Mouse (Mus musculus) adrenal gland (tissue): ENCODE results near the gene Dtx3.
"Not testable (repeated sequence)": the region's sequence is repeated elsewhere in the genome, so short reads cannot be mapped to it uniquely, and the experiment has no call there.

Experiments used
- intact Hi-C: fragments of 180-260 bp; cut with DNase I; formaldehyde crosslinking; loops from one replicate; pipeline ENCODE4 v1.15.1; 2025

The Dtx3 gene

DNA sequence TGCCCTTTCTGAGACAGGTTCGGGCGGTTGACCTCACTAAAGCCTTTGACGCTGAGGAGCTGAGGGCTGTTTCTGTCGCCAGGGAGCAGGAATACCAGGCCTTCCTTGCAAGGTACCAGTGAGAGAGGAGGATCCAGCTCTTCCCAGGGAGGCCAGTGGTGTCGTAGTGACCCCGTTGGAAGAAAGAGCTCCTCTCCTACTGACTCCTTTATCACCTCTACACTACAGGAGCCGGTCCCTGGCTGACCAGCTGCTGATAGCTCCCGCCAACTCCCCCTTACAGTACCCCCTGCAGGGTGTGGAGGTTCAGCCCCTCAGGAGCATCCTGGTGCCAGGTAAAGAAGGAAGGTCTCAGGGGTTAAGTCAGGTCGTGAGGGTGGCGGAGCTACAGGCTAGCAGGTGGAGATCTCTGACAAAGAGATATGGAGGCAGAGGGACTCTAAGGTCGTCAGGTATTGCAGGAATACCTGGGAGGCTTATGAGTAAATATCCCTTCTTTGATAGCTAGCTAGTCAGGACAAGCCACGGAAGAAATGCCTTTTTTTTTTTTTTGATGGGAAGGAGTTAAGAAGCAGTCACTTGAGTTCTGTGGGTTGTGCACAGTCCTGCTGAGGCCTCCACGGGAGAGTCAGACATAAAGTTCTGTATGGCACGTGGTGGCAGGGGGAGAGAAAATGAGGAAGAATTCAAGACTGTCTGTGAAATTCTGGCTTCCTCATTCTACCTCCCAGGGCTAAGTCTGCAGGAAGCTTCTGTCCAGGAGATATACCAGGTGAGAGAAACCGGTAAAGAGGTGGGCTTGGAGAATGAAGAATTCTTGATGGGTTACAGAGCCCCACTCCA, 28.5 kb downstream of the Dtx3 start:
- intact Hi-C loops = no loop called here

- intact Hi-C loops = no loop called here
Observed at GRCm38 (mm10) chr10:127166404-127166715, 29.2 kb downstream of the Dtx3 start.

- intact Hi-C loops = no loop called here
Observed at GRCm38 (mm10) chr10:127165654-127166403, 29.7 kb downstream of the Dtx3 start.

DNA sequence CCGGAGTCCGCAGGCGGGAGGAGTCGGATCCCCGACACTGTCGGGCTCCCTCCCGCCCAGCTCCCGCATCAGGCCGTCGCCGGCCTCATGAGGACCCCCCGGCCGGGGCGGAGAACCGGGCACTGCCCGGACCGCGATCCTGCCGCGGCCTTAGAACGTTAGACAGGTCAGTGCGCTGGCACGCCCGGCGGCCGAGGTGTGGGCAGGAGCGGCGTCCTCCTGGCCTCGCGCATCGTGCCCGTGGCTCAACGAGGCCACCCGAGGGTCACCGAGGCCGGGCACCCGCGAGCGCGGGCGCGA, 30.2 kb downstream of the Dtx3 start:
- intact Hi-C loops = no loop called here

DNA sequence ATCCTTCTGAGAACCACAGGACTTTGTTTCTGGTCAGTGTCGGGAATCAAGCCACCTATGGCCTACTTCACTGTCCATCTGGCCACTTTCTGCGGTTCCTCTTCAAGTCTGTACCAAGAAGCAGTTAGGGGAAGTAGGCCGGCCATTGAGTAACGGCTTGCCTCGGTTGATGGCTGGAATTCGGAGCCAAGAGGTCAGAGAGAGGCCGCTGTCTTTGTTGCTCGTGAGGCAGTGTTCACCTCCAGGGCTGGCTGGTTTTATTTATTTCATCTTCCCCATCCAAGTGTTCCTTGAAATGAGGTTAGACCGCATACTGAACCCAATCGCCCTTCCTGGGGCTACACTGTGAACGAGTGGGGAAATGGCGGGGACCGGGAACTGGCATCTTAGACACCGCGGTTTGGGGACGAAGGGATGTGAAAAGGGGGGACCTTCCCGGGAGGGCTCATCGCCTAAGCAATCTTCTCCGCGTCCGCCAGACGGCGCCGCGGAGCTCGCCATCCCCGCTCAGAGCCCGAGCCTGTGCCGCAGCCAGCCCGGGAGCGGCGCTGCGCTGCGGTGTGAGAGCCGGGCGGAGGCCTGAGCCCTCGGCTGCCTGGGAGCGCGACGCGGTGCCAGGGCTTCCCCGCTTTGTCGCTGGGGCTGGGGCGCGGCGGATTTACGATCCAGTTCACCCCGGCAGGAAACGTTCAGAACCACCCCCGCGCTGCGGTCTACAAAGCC, 30.7 kb downstream of the Dtx3 start, which contains the start of gene B4galnt1:
B4galnt1 (plus strand) TSS at position 595 of the 723 bp plus-strand sequence.
- intact Hi-C loops = no loop called here

DNA sequence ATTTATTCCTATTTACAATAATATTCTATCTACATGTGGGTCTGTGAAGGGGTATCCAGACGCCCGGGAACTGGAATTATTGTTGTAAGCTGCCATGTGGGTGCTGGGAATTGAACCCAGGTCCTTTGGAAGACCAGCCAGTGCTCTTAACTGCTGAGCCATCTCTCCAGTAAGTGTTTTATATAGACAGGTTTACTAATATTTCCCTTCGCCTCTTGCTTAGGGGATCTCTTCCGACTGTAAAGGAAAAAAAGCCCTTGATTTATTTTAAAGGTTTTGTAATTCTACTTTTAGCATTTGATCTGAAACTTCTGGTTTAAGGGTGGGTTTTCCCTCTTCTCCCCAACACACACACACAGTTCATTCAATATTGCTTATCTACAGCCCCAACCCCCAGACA, 31.3 kb downstream of the Dtx3 start:
- intact Hi-C loops = no loop called here

DNA sequence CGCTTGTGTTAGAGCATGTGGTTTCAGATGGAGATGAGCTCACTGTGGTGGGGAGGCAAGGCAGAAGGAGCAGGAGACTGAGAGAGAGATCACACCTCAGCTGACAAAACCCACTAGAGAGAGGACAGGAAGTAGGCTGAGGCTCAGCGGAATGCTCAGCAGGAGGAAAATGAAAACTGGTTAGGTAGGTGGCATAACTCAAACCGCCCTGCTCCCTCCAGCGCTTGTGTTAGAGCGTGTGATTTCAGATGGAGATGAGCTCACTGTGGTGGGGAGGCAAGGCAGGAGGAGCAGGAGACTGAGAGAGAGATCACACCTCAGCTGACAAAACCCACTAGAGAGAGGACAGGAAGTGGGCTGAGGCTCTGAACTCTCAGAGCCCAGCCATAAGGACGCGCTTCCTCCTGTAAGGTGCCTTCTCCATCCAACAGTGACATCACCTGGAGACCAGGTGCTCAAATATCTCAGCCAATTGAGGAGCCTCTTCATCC, 32.7 kb downstream of the Dtx3 start:
- intact Hi-C loops = not testable (repeated sequence)

DNA sequence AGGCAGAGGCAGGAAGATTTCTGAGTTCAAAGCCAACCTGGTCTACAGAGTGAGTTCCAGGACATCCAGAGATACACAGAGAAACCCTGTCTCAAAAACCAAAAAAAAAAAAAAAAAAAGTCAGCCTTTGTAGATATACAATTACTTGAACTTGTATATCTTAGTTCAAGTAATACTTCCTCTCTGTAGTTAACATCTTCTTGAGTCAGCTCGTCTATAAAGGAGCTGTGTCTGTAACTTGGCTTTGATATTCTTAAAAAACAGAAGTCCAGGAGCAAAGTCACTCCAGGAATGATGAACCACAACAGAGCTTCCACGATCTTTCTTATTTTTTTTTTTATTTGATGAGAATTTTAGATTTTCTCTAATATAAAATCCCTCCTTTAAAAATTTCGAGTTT, 34.8 kb downstream of the Dtx3 start:
- intact Hi-C loops = no loop called here

- intact Hi-C loops = no loop called here
Observed at GRCm38 (mm10) chr10:127160081-127160480, 35.4 kb downstream of the Dtx3 start.

DNA sequence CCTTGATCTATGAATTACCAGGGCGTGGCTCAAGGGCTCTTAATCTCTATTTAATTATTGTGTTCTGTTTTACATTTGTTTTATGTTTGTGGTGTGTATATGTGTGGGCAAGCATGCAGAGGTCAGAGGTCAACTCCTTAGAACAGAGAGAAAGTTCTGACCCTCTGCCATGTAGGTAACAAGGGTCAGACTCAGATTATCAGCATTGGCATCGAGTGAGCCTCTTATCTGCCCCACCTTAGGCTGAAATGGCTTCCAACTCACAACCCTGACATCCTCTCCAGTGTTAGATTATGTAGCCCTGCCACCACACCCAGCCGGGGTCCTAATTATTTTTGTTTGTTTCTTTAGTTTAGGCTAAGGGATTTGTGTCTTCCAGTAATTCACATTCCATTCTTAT, 37.1 kb downstream of the Dtx3 start:
- intact Hi-C loops = no loop called here

GRCm38 (mm10) chr10:127156511-127156910, 39.0 kb downstream of the Dtx3 start:
- intact Hi-C loops = no loop called here

- intact Hi-C loops = no loop called here
Observed at GRCm38 (mm10) chr10:127156089-127156488, 39.4 kb downstream of the Dtx3 start.

DNA sequence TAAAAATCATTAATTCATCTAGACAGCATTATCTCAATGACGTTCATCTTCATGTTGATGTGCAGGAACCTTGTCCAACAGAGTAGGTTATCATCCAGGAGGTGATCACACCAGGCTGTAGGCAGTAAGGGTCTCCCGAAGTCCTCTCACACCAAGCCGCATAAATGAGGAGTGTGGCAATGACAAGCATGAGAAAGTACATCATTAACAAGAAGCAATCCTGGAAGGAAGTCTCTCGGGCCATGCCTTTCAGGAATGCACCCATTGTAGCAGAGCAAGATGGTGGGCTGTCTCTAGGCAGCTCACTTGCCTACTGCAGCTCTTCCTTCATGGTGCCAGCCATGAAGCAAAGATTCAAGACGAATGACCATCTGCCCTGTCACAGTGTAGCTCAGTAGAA, 40.9 kb downstream of the Dtx3 start:
- intact Hi-C loops = no loop called here

DNA sequence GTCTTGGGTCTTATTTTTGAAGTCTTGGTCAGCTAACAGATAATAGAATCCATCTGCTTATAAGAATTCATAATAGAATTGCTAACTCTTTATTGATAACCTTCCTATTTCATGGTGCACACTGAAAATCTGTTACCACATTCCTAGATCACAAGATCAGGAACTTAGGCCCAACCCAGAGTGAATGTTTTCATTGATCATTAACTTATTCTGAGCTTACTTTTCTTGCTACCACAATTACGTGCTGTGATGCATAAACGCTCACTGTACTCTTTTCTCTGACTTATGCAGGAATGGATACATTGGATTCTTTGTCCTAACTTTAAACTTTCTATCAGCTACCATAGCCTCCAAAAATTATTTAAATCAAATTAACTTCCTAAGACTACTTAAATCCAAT, 41.3 kb downstream of the Dtx3 start:
- intact Hi-C loops = no loop called here

- intact Hi-C loops = no loop called here
Observed at GRCm38 (mm10) chr10:127153323-127153722, 42.2 kb downstream of the Dtx3 start.

GRCm38 (mm10) chr10:127152556-127152955, 43.0 kb downstream of the Dtx3 start:
- intact Hi-C loops = not testable (repeated sequence)

- intact Hi-C loops = not testable (repeated sequence)
Observed at GRCm38 (mm10) chr10:127151233-127151632, 44.3 kb downstream of the Dtx3 start.

DNA sequence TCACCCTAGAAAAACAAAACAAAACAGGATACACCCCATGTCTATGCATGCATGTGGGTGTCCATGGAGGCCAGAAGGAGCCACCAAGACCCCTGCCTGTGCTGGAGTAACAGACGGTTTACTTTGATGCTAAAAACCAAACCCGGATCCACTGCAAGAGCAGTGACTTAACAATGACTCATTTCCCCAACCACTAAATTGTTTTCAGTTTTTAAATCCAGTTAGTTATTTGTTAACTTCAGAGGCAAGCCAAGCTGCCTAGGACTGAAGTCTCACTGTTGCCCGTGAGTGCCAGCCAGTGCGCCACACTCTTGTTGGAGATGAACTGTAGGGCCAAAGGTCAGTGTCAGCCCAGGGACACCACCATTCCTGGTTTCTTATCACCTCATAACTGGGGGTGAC, 45.1 kb downstream of the Dtx3 start:
- intact Hi-C loops = no loop called here

GRCm38 (mm10) chr10:127147135-127147534, 48.4 kb downstream of the Dtx3 start:
- intact Hi-C loops = no loop called here

DNA sequence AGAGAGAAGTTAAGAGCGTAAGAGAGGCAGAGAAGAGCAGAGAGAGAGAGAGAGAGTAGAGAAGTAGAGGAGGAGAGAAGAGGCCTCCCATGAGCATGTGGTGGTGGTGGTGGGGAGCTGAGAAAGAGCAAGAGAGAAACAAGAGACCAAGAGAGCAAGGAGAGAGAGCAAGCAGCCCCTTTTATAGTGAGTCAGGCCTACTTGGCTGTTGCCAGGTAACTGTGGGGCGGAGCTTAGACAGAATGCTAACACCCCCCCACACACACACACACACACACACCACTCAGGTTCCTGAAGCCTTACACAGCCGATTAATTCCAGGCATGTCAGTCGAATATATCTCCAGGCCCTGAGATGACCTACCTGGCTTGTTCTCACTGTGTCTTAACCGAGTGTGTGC, 50.2 kb downstream of the Dtx3 start:
- intact Hi-C loops = no loop called here

DNA sequence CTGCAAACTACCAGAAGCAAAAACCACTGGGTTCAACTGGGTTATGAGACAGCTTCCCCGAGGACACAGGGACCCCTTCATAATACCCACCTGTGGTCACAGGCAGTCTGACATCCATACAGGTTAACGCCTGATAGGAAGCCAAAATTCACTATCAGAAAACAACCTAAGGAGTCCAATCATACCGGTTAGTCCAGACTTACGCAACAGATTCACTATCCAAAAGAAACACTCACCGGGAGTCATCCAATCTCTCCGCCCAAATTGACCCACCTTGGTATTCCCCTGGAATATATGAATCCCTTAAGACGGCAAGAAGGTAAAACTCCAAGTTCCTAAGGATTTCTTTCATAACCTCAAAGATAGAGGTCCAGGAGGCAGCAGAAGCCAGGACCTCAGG, 51.0 kb downstream of the Dtx3 start:
- intact Hi-C loops = no loop called here

- intact Hi-C loops = no loop called here
Observed at GRCm38 (mm10) chr10:127143228-127143627, 52.3 kb downstream of the Dtx3 start.
